Mouse (Mus musculus) cerebral cortex, adult 2 months (tissue): ENCODE results near the gene Naa38.

Experiments
- WGBS: fragments of 180-500 bp; shearing (Covaris S2); methylation state at CpG from one replicate; pipeline ENCODE4 v1.1.7; 2018; 5-methylcytosine and 5-hydroxymethylcytosine counted together

Gene Naa38

GRCm38 (mm10) chr11:69373223-69373965 lies 21.9 kb upstream of the Naa38 start:
- 94% methylated on average over 16 of the region's 16 CpGs for WGBS

- WGBS, result 82% methylated on average over 4 of the region's 4 CpGs
Measured at GRCm38 (mm10) chr11:69375646-69376045, 19.6 kb upstream of the Naa38 start.

GRCm38 (mm10) chr11:69377766-69378165 lies 17.5 kb upstream of the Naa38 start:
- whole genome bisulfite sequencing, result 72% methylated on average over 3 of the region's 3 CpGs

GRCm38 (mm10) chr11:69379600-69379999 lies 15.7 kb upstream of the Naa38 start:
- 82% methylated on average over 3 of the region's 3 CpGs for WGBS

GRCm38 (mm10) chr11:69381356-69381755 lies 13.9 kb upstream of the Naa38 start:
- 75% methylated on average over 6 of the region's 6 CpGs for WGBS

- 64% methylated on average over 10 of the region's 10 CpGs for WGBS
Measured at GRCm38 (mm10) chr11:69382478-69383105, 12.7 kb upstream of the Naa38 start.

- WGBS, result 77% methylated on average over 6 of the region's 6 CpGs
Measured at GRCm38 (mm10) chr11:69384979-69385378, 10.3 kb upstream of the Naa38 start.

GRCm38 (mm10) chr11:69386758-69387157 lies 8.5 kb upstream of the Naa38 start:
- WGBS, result 66% methylated on average over 7 of the region's 7 CpGs

GRCm38 (mm10) chr11:69388680-69389079 lies 6.6 kb upstream of the Naa38 start:
- 86% methylated on average over 4 of the region's 4 CpGs for WGBS

GRCm38 (mm10) chr11:69389531-69390399 lies 5.5 kb upstream of the Naa38 start:
- WGBS, result 34% methylated on average over 14 of the region's 14 CpGs

GRCm38 (mm10) chr11:69390400-69391034 lies 4.8 kb upstream of the Naa38 start:
- 52% methylated on average over 10 of the region's 10 CpGs for WGBS

- WGBS, result under 1% methylated on average over 31 of the region's 31 CpGs
Measured at GRCm38 (mm10) chr11:69394591-69395167, 608 bp upstream of the Naa38 start.

GRCm38 (mm10) chr11:69395634-69396373 lies 517 bp downstream of the Naa38 start:
- under 1% methylated on average over 48 of the region's 48 CpGs for WGBS

GRCm38 (mm10) chr11:69396772-69397171 lies 1.5 kb downstream of the Naa38 start:
- WGBS, result 25% methylated on average over 11 of the region's 11 CpGs

- WGBS, result 26% methylated on average over 24 of the region's 24 CpGs
Measured at GRCm38 (mm10) chr11:69397581-69398057, 2.3 kb downstream of the Naa38 start.

GRCm38 (mm10) chr11:69398059-69398458 lies 2.8 kb downstream of the Naa38 start, which contains the start of gene Tmem88:
TSS of gene Tmem88 (minus strand) at chr11:69398234.
- WGBS, result 20% methylated on average over 16 of the region's 16 CpGs

GRCm38 (mm10) chr11:69398486-69399200 lies 3.4 kb downstream of the Naa38 start:
- WGBS, result 51% methylated on average over 21 of the region's 21 CpGs

GRCm38 (mm10) chr11:69399201-69400082 lies 4.2 kb downstream of the Naa38 start:
- 51% methylated on average over 66 of the region's 66 CpGs for WGBS
